33 mouse cellular contexts compared by ENCODE assay signal in genomic region chr10:95648326-95648888, GRCm38 (mm10). TPM values are rescaled to one million over a fixed set of nuclear protein-coding genes. Genes with fewer than 3 reads are reported as not detected.
DNase-seq lines count a peak whose midpoint lies in the region; ATAC-seq and TF ChIP-seq lines count a peak whose summit lies in the region.
"Had no signal": no experiment of that assay in that cellular context is flagged by ENCODE, and none has a peak within 500 bp of the region (broad histone marks: within the 10 kb centered on the region; RNA-seq: fewer than 3 reads in every experiment).

No protein-coding gene starts in this region.

- H3K4me3 ChIP-seq in kidney, adult 2 months (ENCODE audit: insufficient read depth, low read depth, low read length): no peak overlapping the region
- no peak overlapping the region for H3K4me3 ChIP-seq in kidney, embryonic 16.5 days (ENCODE audit: low read length)
- H3K4me3 ChIP-seq in CH12.LX (replicated peaks in 1 of 3; ENCODE audit: low read depth in 2 of 3, low read length in 2 of 3, poor library complexity in 1 of 3) (no peak overlapping the region), ES-E14 (ENCODE audit: insufficient read depth in 1 of 2, low read depth in 1 of 2, low read length in 2 of 2, poor library complexity in 1 of 2, severe bottlenecking in 1 of 2) (no peak overlapping the region)
- no peak overlapping the region for H3K4me3 ChIP-seq in midbrain, embryonic 15.5 days
- H3K4me3 ChIP-seq in midbrain, postnatal 0 days (ENCODE audit: low read depth, low read length): no peak overlapping the region
- H3K4me3 ChIP-seq: embryonic facial prominence, embryonic 10.5 days; embryonic facial prominence, embryonic 13.5 days; erythroblast, embryonic 14.5 days; forebrain, embryonic 13.5 days; heart, embryonic 12.5 days; heart, embryonic 15.5 days; hindbrain, embryonic 10.5 days; hindbrain, embryonic 13.5 days had no signal

- H3K79me2 ChIP-seq in CH12.LX (replicated peaks; ENCODE audit: control insufficient read depth, extremely low read depth, insufficient read depth, poor library complexity, severe bottlenecking): no peaks in the 10 kb centered on the region

- no peak for TF ChIP-seq CTCF in kidney, adult 2 months (conservative IDR thresholded peaks at IDR 0.05; ENCODE audit: insufficient read depth, insufficient read length, low read depth, low read length)
- no peak for TF ChIP-seq CTCF in CH12.LX (conservative IDR thresholded peaks at IDR 0.05 in 1 of 2, IDR thresholded peaks at IDR 0.05 in 1 of 2; ENCODE audit: low read depth in 2 of 2, low read length in 2 of 2)
- TF ChIP-seq CTCF in midbrain, postnatal 0 days (IDR thresholded peaks at IDR 0.05): no peak

- no peak for TF ChIP-seq RAD21 in CH12.LX (IDR thresholded peaks at IDR 0.05; ENCODE audit: low read depth, low read length)

- H3K4me1 ChIP-seq in kidney, adult 2 months (ENCODE audit: control insufficient read depth, insufficient read depth, low read length): peaks cover 19% of the 10 kb centered on the region
- no peaks in the 10 kb centered on the region for H3K4me1 ChIP-seq in kidney, embryonic 16.5 days (ENCODE audit: insufficient read depth, low read length)
- H3K4me1 ChIP-seq in CH12.LX (ENCODE audit: control insufficient read depth in 1 of 2, insufficient read depth in 2 of 2) (peaks cover 2 to 7% of the 10 kb centered on the region in 2 experiments; a peak in 2 of 4 replicates), ES-E14 (ENCODE audit: control insufficient read depth in 2 of 2, insufficient read depth in 2 of 2, low read length in 2 of 2, poor library complexity in 1 of 2) (peaks cover 2 to 7% of the 10 kb centered on the region in 2 experiments; a peak in 2 of 4 replicates)
- H3K4me1 ChIP-seq in midbrain, embryonic 15.5 days: no peaks in the 10 kb centered on the region
- H3K4me1 ChIP-seq in midbrain, postnatal 0 days (ENCODE audit: insufficient read depth, low read length): no peaks in the 10 kb centered on the region
- H3K4me1 ChIP-seq: embryonic facial prominence, embryonic 10.5 days; embryonic facial prominence, embryonic 13.5 days; forebrain, embryonic 13.5 days; hindbrain, embryonic 10.5 days; hindbrain, embryonic 13.5 days had no signal

- H3K9ac ChIP-seq in kidney, embryonic 16.5 days (replicated peaks; ENCODE audit: low read length): no peak overlapping the region
- no peak overlapping the region for H3K9ac ChIP-seq in CH12.LX (ENCODE audit: insufficient read depth, low read depth)
- H3K9ac ChIP-seq in ES-E14 (ENCODE audit: insufficient read depth, low read depth, low read length, poor library complexity, severe bottlenecking): no peak overlapping the region
- H3K9ac ChIP-seq in midbrain, embryonic 15.5 days: no peak overlapping the region
- no peak overlapping the region for H3K9ac ChIP-seq in midbrain, postnatal 0 days (replicated peaks; ENCODE audit: low read length, poor library complexity, severe bottlenecking)
- H3K9ac ChIP-seq: embryonic facial prominence, embryonic 13.5 days; forebrain, embryonic 13.5 days; heart, embryonic 12.5 days; heart, embryonic 15.5 days; hindbrain, embryonic 13.5 days had no signal

- WGBS in kidney, adult 2 months: 67% methylated on average over 11 of the region's 11 CpGs
- WGBS in kidney, embryonic 16.5 days: 84% methylated on average over 11 of the region's 11 CpGs
- WGBS in midbrain, embryonic 15.5 days: 92% methylated on average over 11 of the region's 11 CpGs
- WGBS in midbrain, postnatal 0 days: 91% methylated on average over 11 of the region's 11 CpGs

- H3K4me2 ChIP-seq in kidney, embryonic 16.5 days (replicated peaks; ENCODE audit: low read depth, low read length): no peak overlapping the region
- no peak overlapping the region for H3K4me2 ChIP-seq in CH12.LX (ENCODE audit: insufficient read depth, low read depth, poor library complexity, severe bottlenecking)
- no peak overlapping the region for H3K4me2 ChIP-seq in midbrain, embryonic 15.5 days
- H3K4me2 ChIP-seq in midbrain, postnatal 0 days (ENCODE audit: low read depth, low read length, poor library complexity, severe bottlenecking): no peak overlapping the region
- H3K4me2 ChIP-seq: embryonic facial prominence, embryonic 13.5 days; forebrain, embryonic 13.5 days; heart, embryonic 12.5 days; heart, embryonic 15.5 days; hindbrain, embryonic 13.5 days had no signal

- no peaks in the 10 kb centered on the region for H3K27me3 ChIP-seq in kidney, adult 2 months (replicated peaks; ENCODE audit: control insufficient read depth, insufficient read depth, low read length)
- H3K27me3 ChIP-seq in kidney, embryonic 16.5 days (ENCODE audit: insufficient read depth, low read length): no peaks in the 10 kb centered on the region
- no peaks in the 10 kb centered on the region for H3K27me3 ChIP-seq in CH12.LX (replicated peaks)
- no peaks in the 10 kb centered on the region for H3K27me3 ChIP-seq in midbrain, embryonic 15.5 days (replicated peaks)
- no peaks in the 10 kb centered on the region for H3K27me3 ChIP-seq in midbrain, postnatal 0 days (ENCODE audit: insufficient read depth, low read length)
- H3K27me3 ChIP-seq: embryonic facial prominence, embryonic 13.5 days; forebrain, embryonic 13.5 days; heart, embryonic 12.5 days; heart, embryonic 15.5 days; hindbrain, embryonic 13.5 days; Patski had no signal

- H3K9me3 ChIP-seq in kidney, embryonic 16.5 days (ENCODE audit: low read length): 0 out of 2 replicates have a peak, but pooled peaks cover 7% of the 10 kb centered on the region
- H3K9me3 ChIP-seq in CH12.LX (replicated peaks; ENCODE audit: low read length): no peaks in the 10 kb centered on the region
- H3K9me3 ChIP-seq in ES-E14 (ENCODE audit: control insufficient read depth, insufficient read depth, low read depth, low read length): no peaks in the 10 kb centered on the region
- no peaks in the 10 kb centered on the region for H3K9me3 ChIP-seq in midbrain, embryonic 15.5 days
- no peaks in the 10 kb centered on the region for H3K9me3 ChIP-seq in midbrain, postnatal 0 days (ENCODE audit: low read length)
- H3K9me3 ChIP-seq: embryonic facial prominence, embryonic 10.5 days; embryonic facial prominence, embryonic 13.5 days; forebrain, embryonic 13.5 days; G1E; heart, embryonic 15.5 days; hindbrain, embryonic 13.5 days had no signal

- ATAC-seq in kidney, embryonic 16.5 days (ENCODE audit: low FRiP score, low TSS enrichment): no peak
- ATAC-seq in midbrain, embryonic 15.5 days (replicated peaks): no peak
- ATAC-seq in midbrain, postnatal 0 days (ENCODE audit: low FRiP score): no peak
- ATAC-seq: activated CD4-positive, CD25-positive, alpha-beta regulatory T cell, adult 4 months; CD4-positive, CD25-positive, alpha-beta regulatory T cell, adult 4 months; forebrain, embryonic 13.5 days; forebrain, embryonic 16.5 days; hindbrain, embryonic 16.5 days; Patski had no signal

- TF ChIP-seq POLR2A in kidney, adult 2 months (IDR thresholded peaks at IDR 0.05; ENCODE audit: low read depth, low read length): no peak
- no peak for TF ChIP-seq POLR2A in CH12.LX (IDR thresholded peaks at IDR 0.05; ENCODE audit: low read depth, low read length)

- H3K36me3 ChIP-seq in kidney, adult 2 months (ENCODE audit: control insufficient read depth, insufficient read depth, low read length): no peaks in the 10 kb centered on the region
- no peaks in the 10 kb centered on the region for H3K36me3 ChIP-seq in kidney, embryonic 16.5 days (ENCODE audit: insufficient read depth, low read length)
- no peaks in the 10 kb centered on the region for H3K36me3 ChIP-seq in CH12.LX (replicated peaks in 1 of 2; ENCODE audit: control insufficient read depth in 1 of 2, insufficient read depth in 1 of 2, low read length in 1 of 2)
- no peaks in the 10 kb centered on the region for H3K36me3 ChIP-seq in ES-E14 (ENCODE audit: control insufficient read depth, insufficient read depth, low read length, poor library complexity, severe bottlenecking)
- H3K36me3 ChIP-seq in midbrain, embryonic 15.5 days (replicated peaks): no peaks in the 10 kb centered on the region
- no peaks in the 10 kb centered on the region for H3K36me3 ChIP-seq in midbrain, postnatal 0 days (ENCODE audit: insufficient read depth, low read length)
- H3K36me3 ChIP-seq: embryonic facial prominence, embryonic 10.5 days; embryonic facial prominence, embryonic 13.5 days; G1E; heart, embryonic 12.5 days; heart, embryonic 15.5 days; hindbrain, embryonic 10.5 days; hindbrain, embryonic 13.5 days had no signal

- in situ Hi-C loops in CH12.LX (cut with MboI; ENCODE audit: low pct_ligation_motif_present, low pct_unique_long_range_greater_than_20kb, low sequenced_read_pairs): no loop called here
- in situ Hi-C loops in ES-E14 (cut with MboI; ENCODE audit: low sequenced_read_pairs in 2 of 2, unreplicated experiment in 2 of 2): no loop called here

- dilution Hi-C loops in CH12.LX (cut with MboI; ENCODE audit: extremely low pct_ligation_motif_present, extremely low pct_unique_long_range_greater_than_20kb, low sequenced_read_pairs): no loop called here

- DNase-seq in kidney, adult 2 months: peak; percentile 73
- DNase-seq in CH12.LX (ENCODE audit: extremely low read depth): peak; percentile 11
- no peak for DNase-seq in ES-E14 (ENCODE audit: low read depth, low spot score)
- DNase-seq in midbrain, postnatal 0 days (ENCODE audit: low spot score): no peak
- DNase-seq: adrenal gland, adult 8-10 months; adrenal gland, postnatal 25 days; cerebellum, adult 11-12 months; cerebellum, adult 8-10 months; cerebellum, postnatal 10 days; cerebellum, postnatal 36 days; embryo, embryonic 11 days; gastrocnemius, postnatal 10 days; gastrocnemius, postnatal 36 days; heart, postnatal 10 days; heart, postnatal 36 days had no signal

- TF ChIP-seq EP300 in CH12.LX (IDR thresholded peaks at IDR 0.05; ENCODE audit: low read length): no peak

- H3K27ac ChIP-seq in kidney, adult 2 months (ENCODE audit: insufficient read depth, low read depth, low read length): no peak overlapping the region
- no peak overlapping the region for H3K27ac ChIP-seq in kidney, embryonic 16.5 days (ENCODE audit: low read length)
- H3K27ac ChIP-seq in CH12.LX (ENCODE audit: insufficient read depth, low read depth) (no peak overlapping the region), ES-E14 (ENCODE audit: insufficient read depth, low read depth, low read length, poor library complexity, severe bottlenecking) (no peak overlapping the region)
- H3K27ac ChIP-seq in midbrain, embryonic 15.5 days: no peak overlapping the region
- H3K27ac ChIP-seq in midbrain, postnatal 0 days (ENCODE audit: low read depth, low read length): no peak overlapping the region
- H3K27ac ChIP-seq: embryonic facial prominence, embryonic 10.5 days; embryonic facial prominence, embryonic 13.5 days; forebrain, embryonic 13.5 days; heart, embryonic 15.5 days; hindbrain, embryonic 10.5 days; hindbrain, embryonic 13.5 days had no signal

RNA-seq across cellular contexts. Expression of gene Anapc15-ps, which starts 24.8 kb away (rescaled TPM):
- polyA plus RNA-seq in kidney, adult 2 months (2012; rRNA removed): not detected in 2 replicates
- 1.8 TPM in 1 of 2 replicates, not detected in the other for polyA plus RNA-seq in kidney, embryonic 16.5 days (2015; fragmentation: Nextera tagmentation; extraction: Ambion mirVana)
- 0.63 TPM in 1 of 2 replicates, not detected in the other for total RNA-seq in CH12.LX (2012; rRNA removed)
- total RNA-seq in CH12.LX (2014; rRNA removed): 2.8 and 5.3 TPM in 2 replicates
- 1.1 TPM in 1 of 2 replicates, not detected in the other for polyA plus RNA-seq in CH12.LX (2012; ENCODE audit: insufficient read length, low read depth)
- total RNA-seq in ES-E14 (2012; rRNA removed): not detected in 2 replicates
- 0.52 TPM in 1 of 2 replicates, not detected in the other for polyA plus RNA-seq in midbrain, embryonic 15.5 days (2015; fragmentation: Nextera tagmentation; extraction: Ambion mirVana)
- not detected in 2 replicates for total RNA-seq in midbrain, postnatal 0 days (2014; rRNA removed)
- polyA plus RNA-seq in midbrain, postnatal 0 days (2015; fragmentation: Nextera tagmentation; extraction: Ambion mirVana): not detected in 2 replicates
- total RNA-seq: adrenal gland, postnatal 25 days; gastrocnemius, adult 18-20 months; gastrocnemius, postnatal 10 days; gastrocnemius, postnatal 36 days; heart, postnatal 10 days; heart, postnatal 36 days had no signal
- polyA plus RNA-seq: activated CD4-positive, CD25-positive, alpha-beta regulatory T cell, adult 4 months; CD4-positive, CD25-positive, alpha-beta regulatory T cell, adult 4 months; cortical plate, adult 2 months; embryonic facial prominence, embryonic 10.5 days; embryonic facial prominence, embryonic 13.5 days; erythroblast, embryonic 14.5 days; forebrain, embryonic 13.5 days; forebrain, embryonic 16.5 days; G1E; heart, embryonic 12.5 days; heart, embryonic 15.5 days; hindbrain, embryonic 10.5 days; hindbrain, embryonic 13.5 days had no signal

Comparison
In these comparisons a context has a peak if more than half of its experiments do, and no peak if none do; other contexts are left out.
1. DNase-seq: peak in kidney, adult 2 months (single experiment) and CH12.LX (single experiment); none in ES-E14 (single experiment) and midbrain, postnatal 0 days (single experiment).